Mouse (Mus musculus) E14TG2a.4 (cell line): ENCODE measurements around the gene Fam187a.

Experiments
- CTCF ChIP-seq: conservative IDR thresholded peaks from 2 replicates; pipeline ENCODE4 v1.5.1; 2014; ENCODE audit warnings: low read length
- NANOG ChIP-seq: IDR thresholded peaks from 2 replicates; pipeline ENCODE4 v1.6.1; 2014; ENCODE audit warnings: borderline replicate concordance, low read length, mixed read lengths

- TF ChIP-seq CTCF: no peak
- no peak for TF ChIP-seq NANOG
These were observed 5.4 kb upstream of the Fam187a start for GRCm38 (mm10) chr11:102879558-102879957.
